Mouse (Mus musculus) mouse trophoblast stem cell (cell line): Measurements from ENCODE around the gene Phf23.
"Not testable (repeated sequence)": the region's sequence is repeated elsewhere in the genome, so short reads cannot be mapped to it uniquely, and the experiment has no call there.

Source experiments
- in situ Hi-C, 2 experiments: fragments of 300-500 bp; cut with MseI, MboI; formaldehyde crosslinking; loops; 2 replicates in 1 of 2; 3 replicates in 1 of 2; pipeline ENCODE4 v1.15.1; 2025

Phf23 gene

GRCm38 (mm10) chr11:69999666-70000065, 4.1 kb downstream of the Phf23 start:
- in situ Hi-C loops: no loop called here

DNA sequence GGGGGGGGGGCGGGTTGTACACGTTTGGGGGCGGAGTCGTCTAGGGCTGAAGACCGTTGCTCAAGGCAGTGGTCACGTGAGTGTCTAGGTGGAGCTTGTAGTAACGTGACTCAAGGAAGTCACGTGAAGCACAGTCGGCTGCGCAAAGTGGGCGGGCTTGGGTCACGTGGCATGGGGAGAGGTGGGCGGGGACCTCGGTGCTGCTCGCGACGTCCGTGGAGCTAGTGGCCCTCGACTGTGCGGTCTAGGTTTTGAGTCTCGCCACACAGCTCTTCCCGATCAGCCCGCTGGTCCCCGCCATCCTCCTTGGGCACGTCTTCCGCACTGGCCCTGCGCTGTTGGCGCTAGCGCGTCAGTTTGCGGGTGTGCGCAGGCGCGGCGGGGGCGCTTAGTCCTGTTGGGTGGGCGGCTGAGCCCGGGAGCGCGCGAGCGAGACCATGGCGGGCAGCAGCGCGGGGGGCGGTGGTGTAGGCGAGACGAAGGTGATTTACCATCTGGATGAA, 4.9 kb downstream of the Phf23 start, which contains the start of gene Dvl2:
Gene Dvl2 (plus strand): TSS at position 200 of the 503 bp plus-strand sequence.
- in situ Hi-C loops: no loop called here

- in situ Hi-C loops: no loop called here
Measured at GRCm38 (mm10) chr11:70001159-70001558, 5.6 kb downstream of the Phf23 start.

GRCm38 (mm10) chr11:70001865-70002264, 6.3 kb downstream of the Phf23 start:
- in situ Hi-C loops: no loop called here

DNA sequence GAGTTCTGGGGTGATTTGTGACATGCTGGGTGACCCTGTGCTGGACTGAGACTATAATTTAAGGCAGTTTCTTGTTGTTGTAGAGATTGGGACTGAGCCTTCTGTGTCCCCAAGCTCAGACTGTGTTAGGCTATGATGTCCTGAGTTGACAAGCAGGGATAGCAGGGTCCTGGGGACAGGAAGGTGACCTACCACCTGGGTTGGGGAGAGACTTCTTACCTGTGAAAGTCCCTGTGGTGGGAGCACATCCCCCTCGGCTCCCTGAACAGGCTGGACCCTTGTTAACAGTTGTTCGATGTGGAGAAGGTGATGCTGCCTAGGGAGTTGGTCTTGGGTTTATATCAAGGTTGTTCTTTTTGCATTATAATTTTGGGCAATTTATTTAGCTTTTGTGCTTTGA, 6.9 kb downstream of the Phf23 start:
- in situ Hi-C loops: no loop called here

DNA sequence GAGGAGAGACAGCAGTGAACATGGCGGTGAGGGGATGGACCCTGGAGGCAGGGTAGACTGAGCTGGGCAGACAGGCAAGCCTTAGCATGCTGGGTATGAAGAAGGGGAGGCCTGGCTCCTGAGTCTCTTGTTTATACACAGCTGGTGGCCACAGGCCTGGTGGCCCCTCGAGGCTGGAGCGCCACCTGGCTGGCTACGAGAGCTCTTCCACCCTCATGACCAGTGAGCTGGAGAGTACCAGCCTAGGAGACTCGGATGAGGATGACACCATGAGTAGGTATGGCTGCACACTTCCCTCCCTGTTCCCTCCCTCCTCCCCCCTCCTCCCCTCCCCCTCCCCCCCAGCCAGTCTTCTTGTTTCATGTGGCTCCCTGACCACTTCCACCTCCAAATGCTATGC, 9.9 kb downstream of the Phf23 start:
- in situ Hi-C loops: no loop called here

- in situ Hi-C loops: no loop called here
Measured at GRCm38 (mm10) chr11:70010033-70010432, 14.5 kb downstream of the Phf23 start.

DNA sequence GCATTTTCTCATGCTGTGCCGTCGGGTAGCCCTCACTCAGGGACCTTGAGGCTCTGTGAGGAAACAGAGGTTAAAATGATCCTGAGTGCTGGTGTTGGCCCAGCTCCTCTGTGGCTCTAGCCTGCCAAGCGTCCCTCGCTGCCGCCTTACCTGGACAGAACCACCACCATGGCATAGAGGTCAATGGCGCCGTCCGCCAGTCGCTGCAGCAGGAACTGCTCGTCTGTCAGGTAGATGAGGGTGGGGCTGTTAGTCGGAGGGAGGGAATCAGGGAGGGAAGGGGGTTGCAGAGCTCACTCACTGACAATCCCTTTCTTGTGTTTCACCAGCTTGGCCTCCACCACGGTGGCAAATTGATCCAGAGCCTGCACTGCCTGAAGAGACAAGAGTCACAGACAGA, 15.0 kb downstream of the Phf23 start:
- in situ Hi-C loops: no loop called here

- in situ Hi-C loops: no loop called here
Measured at GRCm38 (mm10) chr11:70010961-70011360, 15.4 kb downstream of the Phf23 start.

DNA sequence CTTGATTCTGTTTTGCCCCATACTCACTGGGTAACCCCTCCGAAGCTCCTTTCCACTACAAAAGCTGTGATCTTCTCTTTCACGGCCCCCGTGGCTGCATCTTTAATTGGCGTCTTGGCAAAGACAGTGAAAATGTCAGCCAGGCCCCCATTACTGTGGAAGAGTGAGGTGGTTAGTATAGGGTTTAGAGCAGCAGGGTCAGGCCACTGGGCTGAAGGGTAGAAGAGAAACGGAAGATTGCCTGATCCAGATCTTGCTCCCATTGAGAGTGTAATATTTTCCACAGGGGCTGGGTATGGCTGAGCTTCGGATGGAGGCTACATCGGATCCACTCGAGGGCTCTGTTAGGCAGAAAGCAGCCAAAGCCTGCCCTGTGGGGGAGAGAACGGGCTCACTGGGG, 17.4 kb downstream of the Phf23 start:
- in situ Hi-C loops: no loop called here

- in situ Hi-C loops: no loop called here
Measured at GRCm38 (mm10) chr11:70013408-70013807, 17.8 kb downstream of the Phf23 start.

DNA sequence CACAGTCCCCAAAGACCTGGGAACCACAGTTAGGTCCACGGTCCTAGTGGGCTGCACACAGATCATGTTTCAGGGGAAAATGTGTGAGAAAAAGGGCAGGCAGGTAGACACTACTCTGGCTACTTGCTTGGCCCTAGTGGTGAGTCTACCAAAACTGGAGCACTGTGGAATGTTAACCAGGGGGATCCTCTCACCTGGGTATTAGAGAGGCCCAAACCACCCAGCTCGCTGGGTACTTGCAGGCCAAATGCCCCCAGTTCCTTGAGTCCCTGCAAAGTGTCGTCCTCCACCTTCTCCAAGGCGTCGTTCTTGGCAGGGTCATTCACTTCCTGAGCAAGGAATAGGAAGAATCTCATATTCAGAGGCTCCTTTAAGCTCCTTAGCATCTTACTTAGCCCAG, 18.5 kb downstream of the Phf23 start:
- in situ Hi-C loops: no loop called here

DNA sequence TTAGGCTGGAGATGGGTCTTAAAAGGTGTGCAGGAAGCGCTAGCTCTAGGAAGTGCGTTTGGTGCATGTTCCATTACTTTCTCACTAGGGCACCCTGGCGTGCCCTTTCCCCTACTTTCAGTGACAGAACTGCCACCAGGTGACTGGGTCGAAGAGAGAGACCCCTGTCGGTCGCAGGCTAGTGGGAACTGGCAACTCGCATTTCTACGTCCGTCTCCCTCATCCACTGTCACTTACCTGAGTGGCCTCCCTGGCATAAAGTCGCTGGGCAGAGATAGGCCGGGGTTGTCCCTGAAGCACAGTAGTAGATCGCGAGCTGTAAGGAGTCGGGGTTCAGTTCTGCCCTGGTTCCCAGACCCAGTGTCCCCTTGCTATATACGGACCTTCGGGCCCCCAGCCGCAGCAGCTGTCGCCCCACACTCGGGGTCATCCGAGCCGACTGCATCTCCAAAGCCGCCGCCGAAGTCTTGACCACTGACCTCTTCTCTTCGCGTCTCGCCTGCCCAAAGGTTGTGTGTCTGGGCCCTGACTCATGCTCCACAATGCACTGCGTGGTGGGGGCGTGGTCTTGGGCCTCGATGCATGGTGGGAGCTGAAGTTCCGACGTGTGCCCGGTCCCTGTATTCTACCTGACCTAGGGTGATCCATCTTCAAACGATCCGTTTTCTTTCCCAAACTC, 19.4 kb downstream of the Phf23 start, which contains the start of gene Acadvl:
Gene Acadvl (minus strand): TSS at position 532 of the 679 bp plus-strand sequence.
- in situ Hi-C loops: no loop called here

- in situ Hi-C loops: no loop called here
Measured at GRCm38 (mm10) chr11:70015677-70016076, 20.1 kb downstream of the Phf23 start.

DNA sequence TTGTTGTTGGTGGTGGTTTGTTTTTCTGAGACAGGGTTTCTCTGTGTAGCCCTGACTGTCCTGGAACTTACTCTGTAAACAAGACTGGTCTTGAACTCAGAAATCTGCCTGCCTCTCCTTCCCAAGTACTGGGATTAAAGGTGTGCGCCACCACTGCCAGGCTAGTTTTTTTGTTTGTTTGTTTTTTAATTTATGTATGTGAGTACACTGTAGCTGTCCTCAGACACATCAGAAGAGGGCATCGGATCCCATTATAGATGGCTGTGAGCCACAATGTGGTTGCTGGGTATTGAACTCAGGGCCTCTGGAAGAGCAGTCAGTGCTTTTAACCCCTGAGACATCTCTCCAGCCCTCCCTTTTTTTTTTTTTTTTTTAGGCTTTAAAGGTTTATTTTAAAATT, 20.6 kb downstream of the Phf23 start:
- in situ Hi-C loops: not testable (repeated sequence)

- in situ Hi-C loops: no loop called here
Measured at GRCm38 (mm10) chr11:70016669-70017068, 21.1 kb downstream of the Phf23 start, which contains the start of gene Dlg4. Gene Dlg4 (plus strand): TSS chr11:70016942.

DNA sequence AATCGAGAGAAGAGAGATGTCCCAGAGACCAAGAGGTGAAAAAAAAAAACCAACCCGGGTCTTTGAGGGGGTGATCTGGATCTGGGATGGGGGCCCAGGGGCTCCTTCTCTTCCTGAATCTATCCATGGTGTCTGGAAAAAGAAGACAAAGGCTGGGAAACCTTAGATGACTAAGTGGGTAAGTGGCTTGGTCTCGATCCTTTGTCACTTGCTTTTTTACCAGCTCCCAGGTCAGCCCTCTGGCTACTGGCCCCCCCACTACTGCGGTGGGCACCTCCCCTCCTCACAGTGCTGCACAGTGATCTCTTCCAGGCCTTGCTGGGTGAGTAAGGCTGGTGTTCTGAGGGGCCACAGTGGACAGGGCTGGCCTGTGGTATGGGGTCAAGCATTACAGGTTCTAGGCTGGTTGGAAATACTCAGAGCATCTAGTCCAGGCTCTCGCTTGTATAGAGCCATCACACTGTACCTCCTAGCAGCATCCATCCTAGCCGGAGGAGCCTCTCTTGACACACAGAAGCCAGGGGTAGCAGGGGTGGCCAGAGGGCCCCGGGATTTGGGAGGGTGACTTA, 21.7 kb downstream of the Phf23 start:
- in situ Hi-C loops: no loop called here

DNA sequence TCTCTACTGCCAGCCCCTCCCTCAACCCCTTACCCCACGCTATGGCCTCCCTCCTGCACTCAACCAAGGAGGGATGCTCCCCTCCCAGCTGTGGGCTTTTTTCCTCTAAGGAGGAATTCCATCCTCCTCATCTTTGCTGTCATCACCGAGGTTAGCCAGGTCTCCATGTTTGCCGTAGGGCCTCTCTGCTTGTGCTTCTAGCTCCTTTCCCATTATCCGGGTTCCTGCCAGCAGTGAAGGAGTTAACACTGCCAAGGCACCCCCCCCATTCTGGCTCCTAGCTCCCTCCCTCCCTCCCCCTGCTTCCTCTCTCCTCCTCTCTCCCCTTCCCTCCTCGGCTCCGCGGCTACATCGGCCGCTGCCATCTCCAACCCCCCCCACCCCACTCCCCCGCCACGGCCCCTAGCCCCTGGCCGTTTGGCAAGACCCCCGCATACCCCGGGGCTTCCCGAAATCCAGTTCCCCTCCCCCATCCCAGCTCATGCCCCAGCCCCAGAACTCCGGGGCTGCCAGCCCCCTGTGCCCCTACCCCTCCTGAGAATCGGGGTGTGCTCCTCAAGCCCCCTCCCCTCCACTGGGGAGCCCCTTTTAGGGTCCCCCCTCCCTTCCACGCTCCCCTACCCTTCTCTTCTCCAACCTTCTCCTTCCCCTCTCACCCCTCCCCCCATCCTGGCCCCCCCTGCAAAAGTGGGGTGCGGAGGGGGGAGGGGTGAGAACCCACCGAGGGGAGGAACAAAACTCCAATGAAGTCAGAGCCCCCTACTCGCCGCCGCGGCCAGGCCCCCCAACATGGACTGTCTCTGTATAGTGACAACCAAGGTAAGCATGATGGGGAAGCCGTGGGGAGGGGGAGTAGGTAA, 22.8 kb downstream of the Phf23 start:
- in situ Hi-C loops: no loop called here

DNA sequence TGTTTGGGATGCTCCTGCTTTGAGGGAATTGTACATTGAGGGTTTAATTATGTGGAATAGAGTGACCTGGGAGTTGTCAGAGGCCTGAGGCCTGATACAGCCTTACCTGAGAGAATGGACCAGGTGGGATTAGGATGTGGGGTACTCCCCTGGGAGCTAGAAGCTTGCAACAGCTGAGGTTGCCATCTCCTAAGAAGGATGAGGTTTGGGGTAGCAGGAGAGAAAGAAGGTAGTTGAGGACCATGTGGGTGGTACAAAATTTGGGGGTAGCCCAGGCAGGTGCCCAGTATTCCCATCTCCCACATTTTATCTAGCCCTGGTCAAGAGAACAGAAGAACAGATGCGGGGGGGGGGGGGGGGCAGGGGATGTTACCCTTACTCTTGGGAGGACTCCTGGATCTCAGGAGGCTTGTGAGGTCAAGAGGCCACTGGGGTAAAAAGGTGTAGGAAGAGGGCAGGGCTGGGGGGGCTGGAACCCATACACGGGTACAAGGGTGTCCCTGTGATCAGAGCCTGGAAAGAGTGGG, 24.0 kb downstream of the Phf23 start:
- in situ Hi-C loops: no loop called here

DNA sequence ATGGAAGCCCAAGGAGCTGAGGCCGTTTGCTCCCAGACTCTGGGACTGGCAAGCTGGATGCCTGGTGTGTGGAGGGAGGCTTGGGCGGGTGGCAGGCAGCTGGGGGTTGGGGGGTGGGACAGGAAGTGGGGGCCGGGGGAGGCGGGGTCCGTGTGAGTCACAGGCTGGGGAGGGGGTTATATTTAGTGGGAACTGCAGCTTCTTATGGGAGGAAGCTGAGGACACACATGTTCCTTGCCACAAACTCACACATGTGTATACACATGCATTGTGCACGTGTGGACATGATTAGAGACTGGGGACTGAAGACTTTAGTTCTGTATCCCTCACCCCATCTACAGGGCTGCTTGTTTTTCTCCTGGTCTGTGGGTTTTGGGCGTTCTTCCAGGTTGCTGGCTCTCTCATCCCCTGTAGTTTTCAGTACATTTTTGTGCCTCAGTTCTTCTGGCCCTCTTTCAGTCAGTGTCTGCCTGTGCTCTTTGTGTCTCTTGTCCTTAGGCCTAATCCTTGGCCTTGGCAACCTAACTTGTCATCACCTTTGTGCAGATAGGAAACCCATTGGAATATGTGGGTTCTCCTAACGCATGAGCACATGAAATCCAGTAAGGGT, 24.6 kb downstream of the Phf23 start:
- in situ Hi-C loops: no loop called here

DNA sequence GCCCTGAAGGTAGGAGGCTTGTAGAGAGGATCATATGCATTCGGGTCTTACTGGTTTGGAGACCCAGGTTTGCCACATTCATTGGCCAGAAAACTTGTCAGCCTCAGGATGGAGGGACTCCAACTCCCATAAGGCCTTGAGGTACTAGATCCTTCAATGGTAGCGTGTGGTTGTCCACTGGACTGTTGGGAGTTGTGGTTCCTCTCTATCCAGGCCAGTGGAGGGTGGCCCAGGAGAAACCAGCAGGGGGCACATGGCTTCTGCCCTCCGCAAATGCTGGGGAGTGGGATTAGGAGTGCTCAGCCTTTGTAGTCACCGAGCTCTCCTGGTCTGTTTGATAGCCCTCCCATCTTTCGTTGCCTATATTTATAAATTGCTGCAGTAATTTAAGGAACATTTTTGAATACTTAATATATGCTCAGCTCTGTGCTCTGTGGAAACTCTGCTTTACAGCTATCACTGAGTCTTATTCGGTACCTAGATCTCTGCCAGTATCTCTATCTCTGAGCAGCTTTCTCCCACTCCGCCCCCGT, 25.2 kb downstream of the Phf23 start:
- in situ Hi-C loops: no loop called here
